In the genomic region with DNA sequence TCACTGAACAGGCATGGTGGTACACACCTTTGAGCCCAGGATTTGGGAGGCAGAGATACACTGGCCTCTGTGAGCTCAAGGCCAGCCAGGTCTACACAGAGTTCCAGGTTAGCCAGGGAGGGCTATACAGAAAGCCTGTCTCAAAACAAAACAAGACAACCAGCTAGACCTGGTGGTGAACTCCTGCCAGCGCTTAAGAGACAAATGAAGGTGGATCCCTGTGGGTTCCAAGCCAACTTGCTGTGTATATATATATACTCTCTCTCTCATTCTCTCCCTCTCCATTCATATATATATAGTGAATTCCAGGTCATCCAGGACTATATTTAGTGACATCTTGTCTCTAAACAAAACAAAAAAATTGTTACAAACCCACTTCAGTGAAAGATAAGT, we compare ENCODE assay signal across 8 mouse cellular contexts. TPM values are rescaled to one million over a fixed set of nuclear protein-coding genes. Genes with fewer than 3 reads are reported as not detected.
DNase-seq lines count a peak whose midpoint lies in the region; ATAC-seq and TF ChIP-seq lines count a peak whose summit lies in the region.

No protein-coding gene starts in this region.

- no peak for TF ChIP-seq CTCF in lung, adult 2 months (IDR thresholded peaks at IDR 0.05; ENCODE audit: insufficient read depth, low read length)

- H3K4me3 ChIP-seq in lung, embryonic 15.5 days, result peak overlapping the region; percentile 70
- no peak overlapping the region for H3K4me3 ChIP-seq in lung, adult 2 months (replicated peaks; ENCODE audit: extremely low read depth, low read depth, low read length)
- H3K4me3 ChIP-seq in embryonic facial prominence, embryonic 13.5 days, result peak overlapping the region; percentile 87
- H3K4me3 ChIP-seq in limb, embryonic 11.5 days (ENCODE audit: low read depth, low read length), result peak overlapping the region; percentile 86
- H3K4me3 ChIP-seq in neural tube, embryonic 15.5 days (replicated peaks), result peak overlapping the region; percentile 96

- H3K9me3 ChIP-seq in lung, embryonic 15.5 days, result no peaks in the 10 kb centered on the region
- H3K9me3 ChIP-seq in embryonic facial prominence, embryonic 13.5 days, result no peaks in the 10 kb centered on the region
- no peaks in the 10 kb centered on the region for H3K9me3 ChIP-seq in limb, embryonic 11.5 days (ENCODE audit: control insufficient read depth, low read length)
- no peaks in the 10 kb centered on the region for H3K9me3 ChIP-seq in neural tube, embryonic 15.5 days (replicated peaks)

- no peak for DNase-seq in lung, adult 2 months
- no peak for DNase-seq in limb, embryonic 11.5 days (ENCODE audit: low spot score)
- DNase-seq in cerebellum, adult 18-20 months, result no peak
- no peak for DNase-seq in left cerebral cortex, postnatal 14 days (ENCODE audit: low spot score in 2 of 2)

- intact Hi-C loops in left cerebral cortex, postnatal 14 days (cut with DNase I), result no loop called here

- H3K4me1 ChIP-seq in lung, embryonic 15.5 days, result peaks cover 15% of the 10 kb centered on the region
- peaks cover 3% of the 10 kb centered on the region; the same call in 1 of the 2 replicates for H3K4me1 ChIP-seq in lung, adult 2 months (ENCODE audit: control insufficient read depth, insufficient read depth, low read length)
- peaks cover 25% of the 10 kb centered on the region for H3K4me1 ChIP-seq in embryonic facial prominence, embryonic 13.5 days
- H3K4me1 ChIP-seq in limb, embryonic 11.5 days (ENCODE audit: control insufficient read depth, insufficient read depth, low read length), result peaks cover 4% of the 10 kb centered on the region
- peaks cover 47% of the 10 kb centered on the region for H3K4me1 ChIP-seq in neural tube, embryonic 15.5 days

- peaks cover 16% of the 10 kb centered on the region for H3K36me3 ChIP-seq in lung, embryonic 15.5 days
- peaks cover 40% of the 10 kb centered on the region for H3K36me3 ChIP-seq in embryonic facial prominence, embryonic 13.5 days
- peaks cover 7% of the 10 kb centered on the region; the same call in 1 of the 2 replicates for H3K36me3 ChIP-seq in limb, embryonic 11.5 days (ENCODE audit: control insufficient read depth, insufficient read depth, low read length)
- peaks cover 16% of the 10 kb centered on the region for H3K36me3 ChIP-seq in neural tube, embryonic 15.5 days

- no peak overlapping the region for H3K27ac ChIP-seq in lung, embryonic 15.5 days
- peak overlapping the region; percentile 86; the same call in 1 of the 2 replicates for H3K27ac ChIP-seq in embryonic facial prominence, embryonic 13.5 days
- no peak overlapping the region for H3K27ac ChIP-seq in limb, embryonic 11.5 days (replicated peaks; ENCODE audit: low read depth, low read length)
- H3K27ac ChIP-seq in neural tube, embryonic 15.5 days (replicated peaks), result peak overlapping the region; percentile 89; the same call in 1 of the 2 replicates

- WGBS in lung, embryonic 15.5 days, result 46% methylated on average over 1 of the region's 1 CpGs
- 50% methylated on average over 1 of the region's 1 CpGs for WGBS in lung, adult 2 months
- 73% methylated on average over 1 of the region's 1 CpGs for WGBS in embryonic facial prominence, embryonic 13.5 days
- WGBS in limb, embryonic 11.5 days, result 55% methylated on average over 1 of the region's 1 CpGs
- WGBS in neural tube, embryonic 15.5 days, result 63% methylated on average over 1 of the region's 1 CpGs

- no peak for TF ChIP-seq POLR2A in lung, adult 2 months (IDR thresholded peaks at IDR 0.05; ENCODE audit: borderline replicate concordance, extremely low read depth, low read depth, low read length)

- no peaks in the 10 kb centered on the region for H3K27me3 ChIP-seq in lung, embryonic 15.5 days
- H3K27me3 ChIP-seq in embryonic facial prominence, embryonic 13.5 days, result no peaks in the 10 kb centered on the region
- no peaks in the 10 kb centered on the region for H3K27me3 ChIP-seq in limb, embryonic 11.5 days (ENCODE audit: control insufficient read depth, insufficient read depth, low read length)
- H3K27me3 ChIP-seq in neural tube, embryonic 15.5 days (replicated peaks), result no peaks in the 10 kb centered on the region

- no peak for ATAC-seq in lung, embryonic 15.5 days (ENCODE audit: borderline replicate concordance, extremely low read depth, low FRiP score, low TSS enrichment)
- no peak for ATAC-seq in embryonic facial prominence, embryonic 13.5 days (ENCODE audit: insufficient number of reproducible peaks, insufficient read depth, low FRiP score, low TSS enrichment, low read depth)
- no peak for ATAC-seq in limb, embryonic 11.5 days (ENCODE audit: insufficient number of reproducible peaks, low FRiP score, low TSS enrichment, low read depth)
- no peak for ATAC-seq in neural tube, embryonic 15.5 days (ENCODE audit: low FRiP score)
- no peak for ATAC-seq in granulocyte monocyte progenitor cell, adult 5-6 weeks (replicated peaks; ENCODE audit: poor library complexity, severe bottlenecking)

- peak overlapping the region; percentile 82 for H3K9ac ChIP-seq in lung, embryonic 15.5 days
- peak overlapping the region; percentile 81 for H3K9ac ChIP-seq in embryonic facial prominence, embryonic 13.5 days
- H3K9ac ChIP-seq in limb, embryonic 11.5 days (ENCODE audit: low read length), result peak overlapping the region; percentile 78; the same call in 1 of the 2 replicates
- H3K9ac ChIP-seq in neural tube, embryonic 15.5 days (replicated peaks), result peak overlapping the region; percentile 76

- peak overlapping the region; percentile 65 for H3K4me2 ChIP-seq in lung, embryonic 15.5 days
- peak overlapping the region; percentile 91 for H3K4me2 ChIP-seq in embryonic facial prominence, embryonic 13.5 days
- peak overlapping the region; percentile 71 for H3K4me2 ChIP-seq in limb, embryonic 11.5 days (ENCODE audit: low read depth, severe bottlenecking)
- H3K4me2 ChIP-seq in neural tube, embryonic 15.5 days, result peak overlapping the region; percentile 67

RNA-seq across cellular contexts. Expression of gene Acot8, which starts 0.8 kb away (rescaled TPM):
- 19.8 and 20.3 TPM in 2 replicates for polyA plus RNA-seq in lung, embryonic 15.5 days (2015; fragmentation: Nextera tagmentation; extraction: Ambion mirVana)
- polyA plus RNA-seq in lung, adult 2 months (2012; rRNA removed), result 35.7 and 38.6 TPM in 2 replicates
- 18.4 and 19.5 TPM in 2 replicates for polyA plus RNA-seq in embryonic facial prominence, embryonic 13.5 days (2015; fragmentation: Nextera tagmentation; extraction: Ambion mirVana)
- 12.0 and 12.3 TPM in 2 replicates for polyA plus RNA-seq in limb, embryonic 11.5 days (2014; fragmentation: Nextera tagmentation; extraction: Ambion mirVana)
- 24.1 and 26.4 TPM in 2 replicates for polyA plus RNA-seq in neural tube, embryonic 15.5 days (2015; fragmentation: Nextera tagmentation; extraction: Ambion mirVana)
- total RNA-seq in granulocyte monocyte progenitor cell, adult 5-6 weeks (2014; fragmentation: Nextera tagmentation), result 24.7 and 25.5 TPM in 2 replicates
- 22.3 and 32.6 TPM in 2 replicates for total RNA-seq in granulocyte monocyte progenitor cell, adult 5-6 weeks (2017)
- 10 to 100 TPM; 25.8 to 27.7 TPM for total RNA-seq in left cerebral cortex, postnatal 14 days (2021)

RNA-seq across cellular contexts. Expression of gene Zswim3, which starts 1.0 kb away (rescaled TPM):
- 6.7 and 8.4 TPM in 2 replicates for polyA plus RNA-seq in lung, embryonic 15.5 days (2015; fragmentation: Nextera tagmentation; extraction: Ambion mirVana)
- polyA plus RNA-seq in lung, adult 2 months (2012; rRNA removed), result 3.1 and 3.8 TPM in 2 replicates
- 7.0 and 7.9 TPM in 2 replicates for polyA plus RNA-seq in embryonic facial prominence, embryonic 13.5 days (2015; fragmentation: Nextera tagmentation; extraction: Ambion mirVana)
- polyA plus RNA-seq in limb, embryonic 11.5 days (2014; fragmentation: Nextera tagmentation; extraction: Ambion mirVana), result 11.0 and 11.8 TPM in 2 replicates
- polyA plus RNA-seq in neural tube, embryonic 15.5 days (2015; fragmentation: Nextera tagmentation; extraction: Ambion mirVana), result 14.9 and 16.2 TPM in 2 replicates
- 2.7 and 4.1 TPM in 2 replicates for total RNA-seq in granulocyte monocyte progenitor cell, adult 5-6 weeks (2014; fragmentation: Nextera tagmentation)
- total RNA-seq in granulocyte monocyte progenitor cell, adult 5-6 weeks (2017), result 1.8 and 2.0 TPM in 2 replicates
- total RNA-seq in left cerebral cortex, postnatal 14 days (2021), result 1 to 10 TPM; 7.7 to 8.3 TPM

RNA-seq across cellular contexts. Expression of gene Snx21, which starts 18.3 kb away (rescaled TPM):
- 24.4 and 27.0 TPM in 2 replicates for polyA plus RNA-seq in lung, embryonic 15.5 days (2015; fragmentation: Nextera tagmentation; extraction: Ambion mirVana)
- 52.0 and 61.8 TPM in 2 replicates for polyA plus RNA-seq in lung, adult 2 months (2012; rRNA removed)
- polyA plus RNA-seq in embryonic facial prominence, embryonic 13.5 days (2015; fragmentation: Nextera tagmentation; extraction: Ambion mirVana), result 23.4 and 25.0 TPM in 2 replicates
- polyA plus RNA-seq in limb, embryonic 11.5 days (2014; fragmentation: Nextera tagmentation; extraction: Ambion mirVana), result 9.9 and 14.6 TPM in 2 replicates
- polyA plus RNA-seq in neural tube, embryonic 15.5 days (2015; fragmentation: Nextera tagmentation; extraction: Ambion mirVana), result 41.3 and 46.6 TPM in 2 replicates
- total RNA-seq in granulocyte monocyte progenitor cell, adult 5-6 weeks (2014; fragmentation: Nextera tagmentation), result not detected in 2 replicates
- total RNA-seq in granulocyte monocyte progenitor cell, adult 5-6 weeks (2017), result 0.17 and 0.77 TPM in 2 replicates
- total RNA-seq in left cerebral cortex, postnatal 14 days (2021), result 10 to 100 TPM; 46.0 to 46.8 TPM

RNA-seq across cellular contexts. Expression of gene Zswim1, which starts 18.6 kb away (rescaled TPM):
- 15.8 and 16.8 TPM in 2 replicates for polyA plus RNA-seq in lung, embryonic 15.5 days (2015; fragmentation: Nextera tagmentation; extraction: Ambion mirVana)
- polyA plus RNA-seq in lung, adult 2 months (2012; rRNA removed), result 9.8 and 10.3 TPM in 2 replicates
- polyA plus RNA-seq in embryonic facial prominence, embryonic 13.5 days (2015; fragmentation: Nextera tagmentation; extraction: Ambion mirVana), result 17.7 and 20.3 TPM in 2 replicates
- 22.3 and 22.4 TPM in 2 replicates for polyA plus RNA-seq in limb, embryonic 11.5 days (2014; fragmentation: Nextera tagmentation; extraction: Ambion mirVana)
- 23.7 and 25.4 TPM in 2 replicates for polyA plus RNA-seq in neural tube, embryonic 15.5 days (2015; fragmentation: Nextera tagmentation; extraction: Ambion mirVana)
- total RNA-seq in granulocyte monocyte progenitor cell, adult 5-6 weeks (2014; fragmentation: Nextera tagmentation), result 5.8 and 7.0 TPM in 2 replicates
- total RNA-seq in granulocyte monocyte progenitor cell, adult 5-6 weeks (2017), result 2.8 and 3.5 TPM in 2 replicates
- total RNA-seq in left cerebral cortex, postnatal 14 days (2021), result 10 to 100 TPM; 21.4 to 22.0 TPM

RNA-seq across cellular contexts. Expression of gene Tnnc2, which starts 24.1 kb away (rescaled TPM):
- polyA plus RNA-seq in lung, embryonic 15.5 days (2015; fragmentation: Nextera tagmentation; extraction: Ambion mirVana), result 2.0 and 9.7 TPM in 2 replicates
- polyA plus RNA-seq in lung, adult 2 months (2012; rRNA removed), result 237 TPM in 1 of 2 replicates, not detected in the other
- 16.7 and 17.2 TPM in 2 replicates for polyA plus RNA-seq in embryonic facial prominence, embryonic 13.5 days (2015; fragmentation: Nextera tagmentation; extraction: Ambion mirVana)
- polyA plus RNA-seq in limb, embryonic 11.5 days (2014; fragmentation: Nextera tagmentation; extraction: Ambion mirVana), result 13.8 and 14.6 TPM in 2 replicates
- 27.5 and 55.6 TPM in 2 replicates for polyA plus RNA-seq in neural tube, embryonic 15.5 days (2015; fragmentation: Nextera tagmentation; extraction: Ambion mirVana)
- not detected in 2 replicates for total RNA-seq in granulocyte monocyte progenitor cell, adult 5-6 weeks (2014; fragmentation: Nextera tagmentation)
- total RNA-seq in granulocyte monocyte progenitor cell, adult 5-6 weeks (2017), result not detected in 2 replicates
- total RNA-seq in left cerebral cortex, postnatal 14 days (2021), result 1 to 10 TPM in 1 of 2 experiments, not detected in 1; 1.1 TPM

Comparison
In these comparisons a context has a peak if more than half of its experiments do, and no peak if none do; other contexts are left out.
1. H3K27ac ChIP-seq: peak in embryonic facial prominence, embryonic 13.5 days (single experiment) and neural tube, embryonic 15.5 days (single experiment); none in lung, embryonic 15.5 days (single experiment) and limb, embryonic 11.5 days (single experiment).
2. Peak in every context shown above with its lines, with median percentiles within 50 percentile points of each other: H3K4me2 ChIP-seq and H3K9ac ChIP-seq.